Mouse (Mus musculus) bone marrow, adult 2 months (tissue): ENCODE measurements around the gene Mical3.

Experiments
- CTCF ChIP-seq: fragments of 200-500 bp; IDR thresholded peaks from 2 replicates; pipeline ENCODE4 v1.5.1; 2011; ENCODE audit warnings: low read length, control low read depth; ENCODE audit not compliant: control insufficient read depth, insufficient read depth
- POLR2A ChIP-seq: fragments of 200-500 bp; IDR thresholded peaks from 2 replicates; pipeline ENCODE4 v1.6.1; 2011; ENCODE audit warnings: low read depth, mild to moderate bottlenecking, control low read depth, low read length, borderline replicate concordance; ENCODE audit not compliant: control insufficient read depth

GRCm38 (mm10) chr6:120937999-120938608 lies 192.7 kb downstream of the Mical3 start:
- TF ChIP-seq POLR2A (no peak), CTCF (no peak)
